Mouse (Mus musculus): ENCODE measurements around the gene Arid1b.

- TF ChIP-seq CTCF (IDR thresholded peaks at IDR 0.05; ENCODE audit: low read depth) (no peak), EP300 (IDR thresholded peaks at IDR 0.05; ENCODE audit: low read depth) (no peak)
Measured at GRCm38 (mm10) chr17:5165201-5165825, 171.2 kb downstream of the Arid1b start.

All from liver, postnatal 0 days (tissue).